Mouse (Mus musculus) neural tube, embryonic 12.5 days (tissue): ENCODE results near the gene Pltp. TPM values are rescaled to one million over a fixed set of nuclear protein-coding genes. Genes with fewer than 3 reads are reported as not detected.
A peak's percentile ranks its signal among the peaks of the same experiment; 100 is the strongest.

ENCODE experiments used
- ATAC-seq: fragments of 200-750 bp; cut with Nextera tagmentation; 2 replicates; pipeline ENCODE4 v1.8.0; 2017; ENCODE audit warnings: low read depth, mild to moderate bottlenecking, moderate TSS enrichment, moderate library complexity; ENCODE audit not compliant: low FRiP score
- H3K27ac ChIP-seq: fragments of 300-500 bp; sonication (generic); 2 replicates; pipeline ENCODE4 v1.5.1; 2016
- H3K27me3 ChIP-seq: fragments of 300-500 bp; sonication (generic); replicated peaks from 2 replicates; pipeline ENCODE4 v1.6.1; 2016; ENCODE audit warnings: mild to moderate bottlenecking
- H3K36me3 ChIP-seq: fragments of 300-500 bp; sonication (generic); 2 replicates; pipeline ENCODE4 v1.6.1; 2016; ENCODE audit warnings: mild to moderate bottlenecking
- H3K4me1 ChIP-seq: fragments of 300-500 bp; sonication (generic); 2 replicates; pipeline ENCODE4 v1.6.1; 2016
- H3K4me2 ChIP-seq: fragments of 300-500 bp; sonication (generic); replicated peaks from 2 replicates; pipeline ENCODE4 v1.6.1; 2016; ENCODE audit warnings: mild to moderate bottlenecking
- H3K4me3 ChIP-seq: fragments of 300-500 bp; sonication (generic); 2 replicates; pipeline ENCODE4 v1.5.1; 2016
- H3K9ac ChIP-seq: fragments of 300-500 bp; sonication (generic); 2 replicates; pipeline ENCODE4 v1.6.1; 2016; ENCODE audit warnings: mild to moderate bottlenecking
- H3K9me3 ChIP-seq: fragments of 300-500 bp; sonication (generic); 2 replicates; pipeline ENCODE4 v1.6.1; 2016; ENCODE audit warnings: mild to moderate bottlenecking
- WGBS: fragments of 180-500 bp; shearing (Covaris S2); methylation state at CpG from one replicate; pipeline ENCODE4 v1.1.7; 2016; 5-methylcytosine and 5-hydroxymethylcytosine counted together
- polyA plus RNA-seq: library from polyadenylated mRNA; unstranded; fragments of >200 nt; fragmentation: Nextera tagmentation; extraction: Ambion mirVana; gene quantifications from 2 replicates; pipeline ENCODE4 v1.2.1, GENCODE M21; 2016

The Pltp gene
- polyA plus RNA-seq, 1 experiment from 2014 or later, result 87.9 TPM

GRCm38 (mm10) chr2:164794293-164794692 lies 63.2 kb downstream of the Pltp start:
- no peaks in the 10 kb centered on the region for H3K4me1 ChIP-seq
- ATAC-seq, result peak; percentile 15; the same call in 1 of the 2 replicates
- no peak overlapping the region for H3K4me2 ChIP-seq
- H3K9me3 ChIP-seq, result no peaks in the 10 kb centered on the region
- H3K36me3 ChIP-seq, result peaks cover 65% of the 10 kb centered on the region
- H3K27me3 ChIP-seq, result no peaks in the 10 kb centered on the region
- no peak overlapping the region for H3K9ac ChIP-seq
- no peak overlapping the region for H3K27ac ChIP-seq
- WGBS, result 40% methylated on average over 5 of the region's 5 CpGs
- H3K4me3 ChIP-seq, result no peak overlapping the region

GRCm38 (mm10) chr2:164793772-164794171 lies 63.7 kb downstream of the Pltp start:
- Histone ChIP-seq H3K9ac (no peak overlapping the region), H3K27ac (no peak overlapping the region), H3K27me3 (no peaks in the 10 kb centered on the region), H3K4me1 (no peaks in the 10 kb centered on the region), H3K36me3 (peaks cover 63% of the 10 kb centered on the region), H3K4me2 (no peak overlapping the region), H3K9me3 (no peaks in the 10 kb centered on the region), H3K4me3 (no peak overlapping the region)
- WGBS, result 96% methylated on average over 2 of the region's 2 CpGs
- no peak for ATAC-seq

GRCm38 (mm10) chr2:164793236-164793635 lies 64.3 kb downstream of the Pltp start:
- Histone ChIP-seq H3K4me2 (no peak overlapping the region), H3K27me3 (no peaks in the 10 kb centered on the region), H3K9ac (no peak overlapping the region), H3K9me3 (no peaks in the 10 kb centered on the region), H3K36me3 (peaks cover 59% of the 10 kb centered on the region), H3K4me1 (no peaks in the 10 kb centered on the region), H3K27ac (no peak overlapping the region), H3K4me3 (no peak overlapping the region)
- no peak for ATAC-seq
- 90% methylated on average over 3 of the region's 3 CpGs for WGBS

GRCm38 (mm10) chr2:164792400-164793190 lies 64.9 kb downstream of the Pltp start:
- no peak for ATAC-seq
- peaks cover 54% of the 10 kb centered on the region for H3K36me3 ChIP-seq
- no peaks in the 10 kb centered on the region for H3K4me1 ChIP-seq
- no peaks in the 10 kb centered on the region for H3K9me3 ChIP-seq
- H3K9ac ChIP-seq, result no peak overlapping the region
- no peak overlapping the region for H3K4me2 ChIP-seq
- no peaks in the 10 kb centered on the region for H3K27me3 ChIP-seq
- H3K27ac ChIP-seq, result no peak overlapping the region
- 94% methylated on average over 12 of the region's 12 CpGs for WGBS
- H3K4me3 ChIP-seq, result no peak overlapping the region

GRCm38 (mm10) chr2:164791841-164792261 lies 65.7 kb downstream of the Pltp start:
- Histone ChIP-seq H3K9me3 (no peaks in the 10 kb centered on the region), H3K4me2 (no peak overlapping the region), H3K9ac (no peak overlapping the region), H3K4me3 (no peak overlapping the region), H3K36me3 (peaks cover 52% of the 10 kb centered on the region), H3K4me1 (no peaks in the 10 kb centered on the region), H3K27ac (no peak overlapping the region), H3K27me3 (no peaks in the 10 kb centered on the region)
- 94% methylated on average over 18 of the region's 18 CpGs for WGBS
- no peak for ATAC-seq

GRCm38 (mm10) chr2:164790451-164790850 lies 67.1 kb downstream of the Pltp start:
- no peaks in the 10 kb centered on the region for H3K4me1 ChIP-seq
- 85% methylated on average over 4 of the region's 4 CpGs for WGBS
- H3K27me3 ChIP-seq, result no peaks in the 10 kb centered on the region
- no peak overlapping the region for H3K4me2 ChIP-seq
- H3K9me3 ChIP-seq, result no peaks in the 10 kb centered on the region
- peaks cover 38% of the 10 kb centered on the region for H3K36me3 ChIP-seq
- no peak overlapping the region for H3K4me3 ChIP-seq
- H3K9ac ChIP-seq, result no peak overlapping the region
- no peak for ATAC-seq
- no peak overlapping the region for H3K27ac ChIP-seq

Other genes with a start within 250 kb of the Pltp start
- not detected in 2 replicates for gene Wfdc6b, start 244.2 kb downstream of the Pltp start, polyA plus RNA-seq
- gene Wfdc8, start 244.1 kb downstream of the Pltp start, polyA plus RNA-seq, result not detected in 2 replicates
- gene Wfdc16, start 218.9 kb downstream of the Pltp start, polyA plus RNA-seq, result not detected in 2 replicates
- 0.48 and 0.51 TPM in 2 replicates for gene Wfdc10, start 201.7 kb downstream of the Pltp start, polyA plus RNA-seq
- not detected in 2 replicates for gene Wfdc9, start 201.1 kb downstream of the Pltp start, polyA plus RNA-seq
- gene Wfdc11, start 183.6 kb downstream of the Pltp start, polyA plus RNA-seq, result not detected in 2 replicates
- not detected in 2 replicates for gene Wfdc13, start 172.6 kb downstream of the Pltp start, polyA plus RNA-seq
- not detected in 2 replicates for gene Spint4, start 159.2 kb downstream of the Pltp start, polyA plus RNA-seq
- gene Spint5, start 142.4 kb downstream of the Pltp start, polyA plus RNA-seq, result not detected in 2 replicates
- 0.44 and 0.72 TPM in 2 replicates for gene Wfdc3, start 111.8 kb downstream of the Pltp start, polyA plus RNA-seq
- 85.6 and 92.2 TPM in 2 replicates for gene Dnttip1, start 111.7 kb downstream of the Pltp start, polyA plus RNA-seq
- gene Ube2c, start 87.8 kb downstream of the Pltp start, polyA plus RNA-seq, result 311 and 340 TPM in 2 replicates
- gene Tnnc2, start 77.7 kb downstream of the Pltp start, polyA plus RNA-seq, result 26.2 and 36.5 TPM in 2 replicates
- 14.2 and 15.6 TPM in 2 replicates for gene Snx21, start 71.9 kb downstream of the Pltp start, polyA plus RNA-seq
- gene Acot8, start 52.8 kb downstream of the Pltp start, polyA plus RNA-seq, result 15.9 and 19.6 TPM in 2 replicates
- 11.8 and 14.1 TPM in 2 replicates for gene Zswim3, start 52.6 kb downstream of the Pltp start, polyA plus RNA-seq
- gene Zswim1, start 35.0 kb downstream of the Pltp start, polyA plus RNA-seq, result 22.8 and 23.7 TPM in 2 replicates
- not detected in 2 replicates for gene Spata25, start 29.2 kb downstream of the Pltp start, polyA plus RNA-seq
- gene Ctsa, start 24.8 kb downstream of the Pltp start, polyA plus RNA-seq, result 105 and 114 TPM in 2 replicates
- 4.5 and 5.6 TPM in 2 replicates for gene Neurl2, start 24.3 kb downstream of the Pltp start, polyA plus RNA-seq
- 83.4 and 86.4 TPM in 2 replicates for gene Pcif1, start 21.6 kb upstream of the Pltp start, polyA plus RNA-seq
- gene Zfp335, start 54.0 kb upstream of the Pltp start, polyA plus RNA-seq, result 14.5 and 17.2 TPM in 2 replicates
- 5.0 TPM in 2 replicates for gene Mmp9, start 83.1 kb upstream of the Pltp start, polyA plus RNA-seq
- 12.7 and 13.9 TPM in 2 replicates for gene Slc12a5, start 103.1 kb upstream of the Pltp start, polyA plus RNA-seq
- 121 and 123 TPM in 2 replicates for gene Ncoa5, start 177.2 kb upstream of the Pltp start, polyA plus RNA-seq
- gene Cd40, start 197.9 kb upstream of the Pltp start, polyA plus RNA-seq, result 6.8 and 8.0 TPM in 2 replicates
- not detected in 2 replicates for gene 1700025C18Rik, start 233.0 kb upstream of the Pltp start, polyA plus RNA-seq